Mouse (Mus musculus) layer of hippocampus, postnatal 36 days (tissue): ENCODE data around the gene Hectd4. TPM values are rescaled to one million over a fixed set of nuclear protein-coding genes. Genes with fewer than 3 reads are reported as not detected.
A peak's percentile ranks its signal among the peaks of the same experiment; 100 is the strongest.

Source experiments
- DNase-seq, 2 experiments: peaks; one replicate each; pipeline ENCODE4 v3.0.0; 2022
- total RNA-seq, 2 experiments: library from RNA; stranded (reverse); gene quantifications; 2 replicates each; pipeline ENCODE4 v1.2.3; 2021

Gene Hectd4
- total RNA-seq, 2 experiments from 2014 or later, result 172 to 181 TPM

- peak; percentile 55 to 69 for DNase-seq
Measured at GRCm38 (mm10) chr5:121236171-121236570, 16.2 kb downstream of the Hectd4 start.

- DNase-seq, result no peak
Measured at GRCm38 (mm10) chr5:121238208-121238607, 18.2 kb downstream of the Hectd4 start.

- peak; percentile 63 for DNase-seq
Measured at GRCm38 (mm10) chr5:121239846-121240245, 19.8 kb downstream of the Hectd4 start.

- DNase-seq, result no peak
Measured at GRCm38 (mm10) chr5:121241182-121241581, 21.2 kb downstream of the Hectd4 start.

- DNase-seq, result no peak
Measured at GRCm38 (mm10) chr5:121242261-121242660, 22.2 kb downstream of the Hectd4 start.

GRCm38 (mm10) chr5:121242701-121243100 lies 22.7 kb downstream of the Hectd4 start:
- DNase-seq, result no peak

GRCm38 (mm10) chr5:121243676-121244364 lies 23.8 kb downstream of the Hectd4 start:
- DNase-seq, result no peak

GRCm38 (mm10) chr5:121244365-121244731 lies 24.3 kb downstream of the Hectd4 start:
- DNase-seq, result no peak

- DNase-seq, result no peak
Measured at GRCm38 (mm10) chr5:121245201-121245600, 25.2 kb downstream of the Hectd4 start.

GRCm38 (mm10) chr5:121248766-121249394 lies 28.9 kb downstream of the Hectd4 start:
- DNase-seq, result no peak

- no peak for DNase-seq
Measured at GRCm38 (mm10) chr5:121249693-121250092, 29.7 kb downstream of the Hectd4 start.

- no peak for DNase-seq
Measured at GRCm38 (mm10) chr5:121251813-121252212, 31.8 kb downstream of the Hectd4 start.

GRCm38 (mm10) chr5:121253816-121254497 lies 33.9 kb downstream of the Hectd4 start:
- DNase-seq, result no peak

- no peak for DNase-seq
Measured at GRCm38 (mm10) chr5:121254977-121255376, 35.0 kb downstream of the Hectd4 start.

- no peak for DNase-seq
Measured at GRCm38 (mm10) chr5:121261806-121262205, 41.8 kb downstream of the Hectd4 start.

- DNase-seq, result no peak
Measured at GRCm38 (mm10) chr5:121262415-121262814, 42.4 kb downstream of the Hectd4 start.

GRCm38 (mm10) chr5:121264593-121264992 lies 44.6 kb downstream of the Hectd4 start:
- no peak for DNase-seq

GRCm38 (mm10) chr5:121266741-121267382 lies 46.8 kb downstream of the Hectd4 start:
- peak in 1 of 2 experiments; percentile 23 for DNase-seq

GRCm38 (mm10) chr5:121271046-121271445 lies 51.0 kb downstream of the Hectd4 start:
- DNase-seq, result no peak

GRCm38 (mm10) chr5:121276808-121277207 lies 56.8 kb downstream of the Hectd4 start:
- no peak for DNase-seq

- DNase-seq, result no peak
Measured at GRCm38 (mm10) chr5:121280456-121280855, 60.4 kb downstream of the Hectd4 start.

- DNase-seq, result no peak
Measured at GRCm38 (mm10) chr5:121283051-121283450, 63.0 kb downstream of the Hectd4 start.

- no peak for DNase-seq
Measured at GRCm38 (mm10) chr5:121284816-121285215, 64.8 kb downstream of the Hectd4 start.
